Mouse (Mus musculus) liver, embryonic 16.5 days (tissue): ENCODE measurements around the gene Atp2b1. TPM values are rescaled to one million over a fixed set of nuclear protein-coding genes. Genes with fewer than 3 reads are reported as not detected.

Experiments
- ATAC-seq: fragments of 200-750 bp; cut with Nextera tagmentation; 2 replicates; pipeline ENCODE4 v1.8.0; 2017; ENCODE audit warnings: low read depth, mild to moderate bottlenecking, moderate number of reproducible peaks, moderate library complexity
- H3K27ac ChIP-seq: fragments of 300-500 bp; sonication (generic); 2 replicates; pipeline ENCODE4 v1.5.1; 2014; ENCODE audit warnings: mild to moderate bottlenecking, low read length
- H3K27me3 ChIP-seq: fragments of 300-500 bp; sonication (generic); 2 replicates; pipeline ENCODE4 v1.6.1; 2014; ENCODE audit warnings: low read depth, low read length, mixed read lengths; ENCODE audit not compliant: control insufficient read depth, insufficient read depth
- H3K36me3 ChIP-seq: fragments of 300-500 bp; sonication (generic); 2 replicates; pipeline ENCODE4 v1.6.1; 2014; ENCODE audit warnings: mild to moderate bottlenecking; ENCODE audit not compliant: control insufficient read depth, insufficient read depth
- H3K4me1 ChIP-seq: fragments of 300-500 bp; sonication (generic); 2 replicates; pipeline ENCODE4 v1.6.1; 2014; ENCODE audit warnings: low read depth, low read length, mixed read lengths; ENCODE audit not compliant: control insufficient read depth
- H3K4me2 ChIP-seq: fragments of 300-500 bp; sonication (generic); 2 replicates; pipeline ENCODE4 v1.6.1; 2014; ENCODE audit warnings: low read depth, low read length, mixed read lengths
- H3K4me3 ChIP-seq: fragments of 300-500 bp; sonication (generic); 2 replicates; pipeline ENCODE4 v1.5.1; 2014; ENCODE audit warnings: low read depth, mild to moderate bottlenecking, low read length
- H3K9ac ChIP-seq: fragments of 300-500 bp; sonication (generic); 2 replicates; pipeline ENCODE4 v1.6.1; 2014; ENCODE audit warnings: low read depth, low read length
- H3K9me3 ChIP-seq: fragments of 300-500 bp; sonication (generic); replicated peaks from 2 replicates; pipeline ENCODE4 v1.6.1; 2016; ENCODE audit warnings: low read length; ENCODE audit not compliant: control insufficient read depth
- WGBS: fragments of 180-500 bp; shearing (Covaris S2); extraction: QIAGEN DNeasy Blood & Tissue Kit; methylation state at CpG from one replicate; pipeline ENCODE4 v1.1.7; 2014; ENCODE audit not compliant: insufficient replicate concordance; 5-methylcytosine and 5-hydroxymethylcytosine counted together
- polyA plus RNA-seq: library from polyadenylated mRNA; unstranded; fragments of >200 nt; fragmentation: Nextera tagmentation; extraction: Ambion mirVana; gene quantifications from 2 replicates; pipeline ENCODE4 v1.2.1, GENCODE M21; 2015

Gene Atp2b1
- polyA plus RNA-seq, 1 experiment from 2014 or later: 29.0 TPM

DNA sequence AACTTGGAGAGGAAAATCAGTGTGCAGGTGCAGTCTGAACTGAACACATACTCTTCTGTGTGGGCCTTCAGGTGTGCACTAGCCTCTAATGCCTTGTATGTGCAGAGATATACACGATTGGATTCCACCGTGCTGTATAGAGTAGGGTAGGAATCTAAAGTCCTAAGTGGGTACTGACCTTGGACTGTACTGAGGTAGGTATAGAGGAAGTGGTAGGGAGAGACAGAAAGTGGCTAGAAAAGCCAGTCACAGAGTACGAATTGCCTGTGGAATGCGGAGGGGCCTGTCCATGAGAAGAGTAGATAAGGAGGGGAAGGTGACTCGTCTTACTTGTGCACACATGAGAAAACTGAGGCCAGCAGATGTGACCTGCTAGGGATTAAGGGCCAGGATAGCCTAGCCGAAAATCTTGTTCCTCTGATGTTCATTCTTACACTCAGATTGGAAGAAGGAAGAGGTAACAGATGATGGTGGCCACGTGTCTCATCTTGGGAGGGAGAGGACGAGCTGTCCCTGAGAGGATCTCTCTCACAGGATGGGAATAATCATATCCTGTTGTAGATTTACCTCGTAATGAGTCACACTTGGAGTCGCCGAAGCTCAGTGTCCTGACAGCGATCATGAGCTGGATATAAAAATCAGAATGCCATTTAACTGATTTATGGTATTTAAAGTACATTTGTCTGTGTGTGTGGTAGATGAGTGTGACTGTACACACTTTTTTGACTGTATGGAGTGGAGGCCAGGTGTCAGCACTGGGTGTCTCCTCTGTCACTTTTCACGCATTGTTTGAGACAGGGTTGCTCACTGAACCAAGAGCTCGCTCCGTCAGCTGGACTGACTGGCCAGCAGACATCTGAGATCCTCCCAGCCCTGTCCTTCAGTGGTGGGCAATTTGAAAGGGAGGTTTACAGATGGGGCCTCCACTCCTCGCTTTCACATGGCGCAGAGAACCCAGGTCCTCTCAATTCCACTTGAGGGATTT, 37.4 kb downstream of the Atp2b1 start:
- no peaks in the 10 kb centered on the region for H3K9me3 ChIP-seq
- H3K4me2 ChIP-seq: no peak overlapping the region
- peaks cover 10% of the 10 kb centered on the region for H3K4me1 ChIP-seq
- H3K4me3 ChIP-seq: no peak overlapping the region
- H3K27me3 ChIP-seq: no peaks in the 10 kb centered on the region
- H3K27ac ChIP-seq: no peak overlapping the region
- no peaks in the 10 kb centered on the region for H3K36me3 ChIP-seq
- H3K9ac ChIP-seq: no peak overlapping the region
- 67% methylated on average over 17 of the region's 17 CpGs for WGBS
- no peak for ATAC-seq

DNA sequence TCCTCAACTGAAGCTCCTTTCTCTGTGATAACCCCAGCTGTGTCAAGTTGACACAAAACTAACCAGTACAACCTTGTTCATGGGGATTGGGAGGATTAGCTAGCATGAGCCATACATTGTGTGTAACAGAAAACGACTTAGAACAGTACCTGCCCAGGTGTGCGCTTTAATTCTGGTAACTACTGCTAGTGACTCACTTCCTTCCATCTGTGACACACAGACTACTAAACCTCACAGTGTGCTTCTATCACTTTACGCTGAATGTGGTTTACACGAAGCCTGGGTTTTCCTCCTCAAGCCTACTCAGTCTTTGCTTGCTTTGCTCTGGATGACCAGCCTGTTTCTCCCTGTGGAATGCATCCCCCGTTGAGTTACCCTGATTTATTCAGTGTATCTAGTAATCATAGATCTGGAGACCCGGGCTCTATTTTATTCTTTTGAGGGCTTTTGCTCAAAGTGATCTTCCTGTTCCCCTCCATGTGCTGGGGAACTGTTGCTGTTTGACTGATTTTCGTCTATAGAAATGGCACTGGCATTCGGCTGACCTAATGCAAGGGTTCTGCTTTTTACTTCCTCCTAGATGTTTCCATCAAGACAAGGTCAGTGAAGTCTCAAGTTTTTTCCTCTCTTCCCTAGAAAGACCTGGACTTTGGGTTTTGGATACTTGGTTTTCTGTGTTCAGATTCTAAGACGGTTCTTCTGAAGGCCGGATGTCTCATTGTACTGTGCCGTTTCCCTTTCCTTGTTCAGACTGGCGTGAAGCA, 40.2 kb downstream of the Atp2b1 start:
- Histone ChIP-seq H3K27me3 (no peaks in the 10 kb centered on the region), H3K9ac (no peak overlapping the region), H3K4me1 (peaks cover 3% of the 10 kb centered on the region), H3K4me3 (no peak overlapping the region), H3K27ac (no peak overlapping the region), H3K4me2 (no peak overlapping the region), H3K36me3 (no peaks in the 10 kb centered on the region), H3K9me3 (no peaks in the 10 kb centered on the region)
- WGBS: 53% methylated on average over 12 of the region's 12 CpGs
- ATAC-seq: no peak

DNA sequence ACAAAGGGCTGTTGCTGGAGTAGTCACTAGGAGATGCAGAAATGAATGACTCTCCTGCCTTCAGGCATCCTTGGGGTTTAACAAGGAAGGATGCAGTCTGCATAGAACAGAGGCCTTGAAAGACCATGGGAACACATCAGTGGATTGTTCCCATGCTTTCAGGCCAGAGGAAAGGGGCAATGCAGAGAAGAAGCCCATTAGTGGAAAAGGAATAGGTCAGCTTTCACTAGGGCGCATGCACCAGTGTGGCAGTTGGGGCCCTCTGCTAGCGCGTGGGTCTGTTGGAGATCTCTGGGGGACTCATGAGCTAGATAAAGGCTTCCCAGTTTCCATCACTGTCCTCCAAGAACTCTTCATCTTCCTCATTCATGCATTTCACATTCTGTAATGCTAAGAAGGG, 41.9 kb downstream of the Atp2b1 start:
- ATAC-seq: no peak
- 67% methylated on average over 3 of the region's 3 CpGs for WGBS

DNA sequence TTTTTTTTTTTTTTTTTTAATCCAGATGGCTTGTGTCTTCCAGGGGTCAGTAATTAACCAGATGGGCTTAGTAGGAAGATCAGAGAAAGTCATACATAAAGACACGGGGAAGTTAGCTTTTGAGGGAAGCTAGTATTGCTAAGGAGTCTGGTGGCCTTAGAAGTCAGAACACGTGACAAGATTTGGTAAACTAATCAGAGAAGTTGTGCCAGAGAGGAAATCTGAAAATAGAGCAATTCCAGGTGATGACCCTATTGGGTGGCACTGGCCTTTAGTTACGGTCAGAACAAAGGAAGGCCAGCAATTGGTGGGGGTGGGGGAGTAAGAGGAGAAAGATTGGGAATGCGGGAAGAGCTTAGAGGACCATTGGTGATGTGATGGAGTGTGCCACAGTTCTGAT, 44.5 kb downstream of the Atp2b1 start:
- Histone ChIP-seq H3K36me3 (no peaks in the 10 kb centered on the region), H3K9ac (no peak overlapping the region), H3K9me3 (no peaks in the 10 kb centered on the region), H3K27me3 (no peaks in the 10 kb centered on the region), H3K4me3 (no peak overlapping the region), H3K4me1 (peaks cover 9% of the 10 kb centered on the region), H3K27ac (no peak overlapping the region), H3K4me2 (no peak overlapping the region)
- 61% methylated on average over 4 of the region's 4 CpGs for WGBS
- no peak for ATAC-seq

More for the DNA sequence above, 41.9 kb downstream of the Atp2b1 start:
- peaks cover 4% of the 10 kb centered on the region for H3K4me1 ChIP-seq
- H3K4me3 ChIP-seq: no peak overlapping the region
- H3K27ac ChIP-seq: no peak overlapping the region
- H3K27me3 ChIP-seq: no peaks in the 10 kb centered on the region
- no peaks in the 10 kb centered on the region for H3K9me3 ChIP-seq
- H3K9ac ChIP-seq: no peak overlapping the region
- no peaks in the 10 kb centered on the region for H3K36me3 ChIP-seq
- no peak overlapping the region for H3K4me2 ChIP-seq

DNA sequence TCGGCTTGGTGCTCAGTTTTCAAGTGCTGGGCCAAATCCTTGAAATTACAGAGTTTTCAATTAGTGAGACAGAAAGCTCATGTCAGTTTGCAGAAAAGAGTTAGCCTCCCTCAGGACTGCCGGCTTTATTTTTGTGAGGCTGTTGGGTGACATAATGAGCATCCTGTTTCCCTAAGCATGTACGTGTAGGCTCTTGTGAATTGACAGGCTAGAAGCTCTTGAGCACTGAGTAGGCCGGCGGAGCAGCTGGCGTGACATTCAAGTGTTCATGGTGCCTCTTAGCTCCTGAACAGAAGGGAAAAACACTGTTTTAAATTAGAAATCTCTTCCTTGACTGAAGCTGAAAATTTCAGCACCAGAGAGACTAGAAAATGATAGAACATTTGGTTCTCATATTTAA, 45.2 kb downstream of the Atp2b1 start:
- Histone ChIP-seq H3K9ac (no peak overlapping the region), H3K27ac (no peak overlapping the region), H3K4me1 (peaks cover 9% of the 10 kb centered on the region), H3K9me3 (no peaks in the 10 kb centered on the region), H3K4me2 (no peak overlapping the region), H3K27me3 (no peaks in the 10 kb centered on the region), H3K36me3 (no peaks in the 10 kb centered on the region), H3K4me3 (no peak overlapping the region)
- WGBS: 74% methylated on average over 6 of the region's 6 CpGs
- no peak for ATAC-seq

DNA sequence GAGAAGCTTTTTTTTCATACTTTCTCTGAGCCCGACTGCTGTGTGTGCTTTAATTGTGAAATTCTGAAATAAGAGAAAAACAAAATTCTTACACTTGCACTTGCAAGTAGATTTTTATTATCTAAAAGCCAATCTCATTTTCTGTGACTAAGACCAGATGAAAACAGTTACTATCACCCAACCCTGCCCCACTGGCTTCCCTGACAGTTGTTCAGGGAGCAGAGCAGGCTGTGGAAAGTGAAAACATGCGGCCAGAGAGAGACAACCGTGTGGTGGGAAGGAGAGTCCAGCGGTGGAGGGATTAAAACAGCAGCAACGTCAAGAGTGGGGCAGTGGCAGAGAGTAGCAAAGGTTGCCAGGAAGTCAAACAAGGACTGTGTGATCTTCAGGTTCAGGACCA, 46.7 kb downstream of the Atp2b1 start:
- Histone ChIP-seq H3K4me3 (no peak overlapping the region), H3K9me3 (no peaks in the 10 kb centered on the region), H3K27me3 (no peaks in the 10 kb centered on the region), H3K4me1 (peaks cover 9% of the 10 kb centered on the region), H3K9ac (no peak overlapping the region), H3K27ac (no peak overlapping the region), H3K4me2 (peak overlapping the region; percentile 25; the same call in 1 of the 2 replicates), H3K36me3 (no peaks in the 10 kb centered on the region)
- ATAC-seq: peak; percentile 43; the same call in 1 of the 2 replicates
- 39% methylated on average over 5 of the region's 5 CpGs for WGBS

DNA sequence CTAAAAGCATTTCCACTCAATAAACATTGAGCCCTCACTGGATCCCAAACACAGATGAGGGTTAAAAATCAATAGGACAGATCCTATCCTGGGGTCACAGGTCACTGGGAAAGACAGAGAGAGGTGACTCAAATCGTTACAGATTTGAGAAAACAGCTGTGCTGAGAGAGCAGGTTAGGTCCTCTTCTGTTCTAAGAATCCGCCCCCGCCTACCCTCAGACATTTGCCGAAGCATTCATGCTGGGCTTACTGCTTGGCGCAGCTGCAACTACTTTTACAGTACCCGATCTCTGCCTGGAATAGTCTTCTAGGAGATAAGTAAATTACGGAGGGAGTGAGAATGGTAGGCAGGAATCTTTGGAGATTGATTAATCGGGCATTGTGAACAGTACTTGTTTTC, 47.9 kb downstream of the Atp2b1 start:
- Histone ChIP-seq H3K9ac (no peak overlapping the region), H3K4me1 (peaks cover 9% of the 10 kb centered on the region), H3K27me3 (no peaks in the 10 kb centered on the region), H3K9me3 (no peaks in the 10 kb centered on the region), H3K4me2 (peak overlapping the region; percentile 25; the same call in 1 of the 2 replicates), H3K36me3 (no peaks in the 10 kb centered on the region), H3K27ac (no peak overlapping the region), H3K4me3 (0 out of 2 replicates have a peak overlapping the region, but pooled peaks have one; percentile 14)
- ATAC-seq: no peak; the same call in 1 of the 2 replicates
- 74% methylated on average over 8 of the region's 8 CpGs for WGBS

DNA sequence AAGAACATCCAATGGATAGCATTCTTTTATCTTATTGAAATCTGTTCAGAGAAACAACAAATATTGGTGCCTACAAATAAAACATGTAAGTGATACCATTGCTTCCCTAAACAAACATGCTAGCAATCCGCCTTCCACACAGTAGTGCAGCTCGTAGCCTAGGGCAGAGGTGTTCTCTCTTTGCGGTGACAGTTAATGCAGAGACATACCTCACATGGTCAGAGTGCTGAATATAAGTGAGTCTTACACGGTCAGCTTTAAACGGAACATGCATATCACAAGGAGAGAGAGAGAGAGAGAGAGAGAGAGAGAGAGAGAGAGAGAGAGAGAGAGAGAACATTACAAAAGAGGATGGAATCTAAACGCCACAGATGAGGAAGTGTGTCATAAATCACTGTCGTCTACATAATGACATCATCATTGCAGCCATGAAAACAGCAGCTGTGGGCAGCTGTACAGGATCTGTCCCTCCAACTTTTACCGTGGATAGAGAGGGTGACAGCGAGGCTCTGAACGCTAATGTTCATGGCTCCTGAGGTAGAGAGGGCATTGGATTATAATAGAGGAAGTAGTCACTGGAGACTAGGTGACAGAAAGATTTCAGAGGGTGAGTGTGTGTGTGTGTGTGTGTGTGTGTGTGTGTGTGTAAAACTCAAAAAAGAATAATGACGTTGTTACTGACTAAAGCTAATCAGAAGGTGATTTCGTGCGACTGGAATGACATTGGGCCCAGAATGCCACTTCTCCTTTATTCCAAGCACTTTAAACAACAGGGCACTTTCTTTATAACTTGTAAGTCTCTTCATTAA, 52.4 kb downstream of the Atp2b1 start:
- no peak for ATAC-seq
- 47% methylated on average over 13 of the region's 13 CpGs for WGBS

More for the DNA sequence above, 52.4 kb downstream of the Atp2b1 start:
- Histone ChIP-seq H3K9me3 (no peaks in the 10 kb centered on the region), H3K4me3 (no peak overlapping the region), H3K9ac (no peak overlapping the region), H3K27ac (no peak overlapping the region), H3K36me3 (peaks cover 5% of the 10 kb centered on the region), H3K4me2 (no peak overlapping the region), H3K4me1 (peaks cover 7% of the 10 kb centered on the region), H3K27me3 (no peaks in the 10 kb centered on the region)
